Mouse (Mus musculus) stomach, embryonic 14.5 days (tissue): ENCODE results near the gene Rybp. TPM values are rescaled to one million over a fixed set of nuclear protein-coding genes. Genes with fewer than 3 reads are reported as not detected.

Source experiments
- ATAC-seq: fragments of 200-750 bp; cut with Nextera tagmentation; 2 replicates; pipeline ENCODE4 v1.8.0; 2017; ENCODE audit warnings: low read depth, moderate TSS enrichment; ENCODE audit not compliant: insufficient number of reproducible peaks, insufficient read depth, low FRiP score
- H3K27ac ChIP-seq: fragments of 300-500 bp; sonication (generic); 2 replicates; pipeline ENCODE4 v1.5.1; 2014; ENCODE audit warnings: mild to moderate bottlenecking, low read length, moderate library complexity, mixed read lengths
- H3K27me3 ChIP-seq: fragments of 300-500 bp; sonication (generic); 2 replicates; pipeline ENCODE4 v1.6.1; 2014; ENCODE audit warnings: low read length, control low read depth, mixed read lengths; ENCODE audit not compliant: control insufficient read depth, insufficient read depth
- H3K36me3 ChIP-seq: fragments of 300-500 bp; sonication (generic); 2 replicates; pipeline ENCODE4 v1.6.1; 2014; ENCODE audit warnings: mild to moderate bottlenecking, control low read depth, low read length, moderate library complexity, mixed read lengths; ENCODE audit not compliant: control insufficient read depth, insufficient read depth
- H3K4me1 ChIP-seq: fragments of 300-500 bp; sonication (generic); 2 replicates; pipeline ENCODE4 v1.6.1; 2014; ENCODE audit warnings: low read length, control low read depth, mixed read lengths; ENCODE audit not compliant: control insufficient read depth, insufficient read depth
- H3K4me2 ChIP-seq: fragments of 300-500 bp; sonication (generic); replicated peaks from 2 replicates; pipeline ENCODE4 v1.6.1; 2014; ENCODE audit warnings: low read depth, low read length, control low read depth
- H3K4me3 ChIP-seq: fragments of 300-500 bp; sonication (generic); 2 replicates; pipeline ENCODE4 v1.5.1; 2014; ENCODE audit warnings: low read depth, low read length, control low read depth
- H3K9ac ChIP-seq: fragments of 300-500 bp; sonication (generic); replicated peaks from 2 replicates; pipeline ENCODE4 v1.6.1; 2014; ENCODE audit warnings: low read depth, mild to moderate bottlenecking, control low read depth, low read length, moderate library complexity, mixed read lengths
- H3K9me3 ChIP-seq: fragments of 300-500 bp; sonication (generic); 2 replicates; pipeline ENCODE4 v1.6.1; 2016; ENCODE audit warnings: low read depth, low read length, control low read depth; ENCODE audit not compliant: control insufficient read depth
- WGBS: fragments of 180-500 bp; shearing (Covaris S2); extraction: QIAGEN DNeasy Blood & Tissue Kit; methylation state at CpG from one replicate; pipeline ENCODE4 v1.1.7; 2014; 5-methylcytosine and 5-hydroxymethylcytosine counted together
- polyA plus RNA-seq: library from polyadenylated mRNA; unstranded; fragments of >200 nt; fragmentation: Nextera tagmentation; extraction: Ambion mirVana; gene quantifications from 2 replicates; pipeline ENCODE4 v1.2.1, GENCODE M21; 2014

Rybp gene
- polyA plus RNA-seq, 1 experiment from 2014 or later: 12.6 TPM

- H3K4me1 ChIP-seq: peaks cover 29% of the 10 kb centered on the region
- no peak overlapping the region for H3K9ac ChIP-seq
- WGBS: 52% methylated on average over 13 of the region's 13 CpGs
- no peak overlapping the region for H3K4me2 ChIP-seq
- no peaks in the 10 kb centered on the region for H3K9me3 ChIP-seq
- no peaks in the 10 kb centered on the region for H3K36me3 ChIP-seq
- H3K27me3 ChIP-seq: no peaks in the 10 kb centered on the region
- ATAC-seq: peak; percentile 14; the same call in 1 of the 2 replicates
- no peak overlapping the region for H3K27ac ChIP-seq
- H3K4me3 ChIP-seq: no peak overlapping the region
These were observed 73.0 kb downstream of the Rybp start for GRCm38 (mm10) chr6:100214132-100214913.

GRCm38 (mm10) chr6:100213596-100213995 lies 73.7 kb downstream of the Rybp start:
- Histone ChIP-seq H3K27me3 (no peaks in the 10 kb centered on the region), H3K36me3 (no peaks in the 10 kb centered on the region), H3K27ac (no peak overlapping the region), H3K9me3 (no peaks in the 10 kb centered on the region), H3K4me1 (peaks cover 25% of the 10 kb centered on the region), H3K4me3 (no peak overlapping the region), H3K9ac (no peak overlapping the region), H3K4me2 (no peak overlapping the region)
- 67% methylated on average over 9 of the region's 9 CpGs for WGBS
- ATAC-seq: no peak

GRCm38 (mm10) chr6:100212820-100213219 lies 74.5 kb downstream of the Rybp start:
- no peak overlapping the region for H3K4me3 ChIP-seq
- WGBS: 18% methylated on average over 7 of the region's 7 CpGs
- no peak overlapping the region for H3K4me2 ChIP-seq
- no peak; the same call in 1 of the 2 replicates for ATAC-seq
- H3K4me1 ChIP-seq: peaks cover 21% of the 10 kb centered on the region
- no peaks in the 10 kb centered on the region for H3K9me3 ChIP-seq
- no peak overlapping the region for H3K27ac ChIP-seq
- H3K36me3 ChIP-seq: no peaks in the 10 kb centered on the region
- H3K27me3 ChIP-seq: no peaks in the 10 kb centered on the region
- no peak overlapping the region for H3K9ac ChIP-seq

GRCm38 (mm10) chr6:100211646-100212045 lies 75.6 kb downstream of the Rybp start:
- H3K4me3 ChIP-seq: no peak overlapping the region
- H3K4me1 ChIP-seq: peaks cover 27% of the 10 kb centered on the region
- no peak overlapping the region for H3K4me2 ChIP-seq
- H3K9ac ChIP-seq: no peak overlapping the region
- H3K9me3 ChIP-seq: no peaks in the 10 kb centered on the region
- no peaks in the 10 kb centered on the region for H3K27me3 ChIP-seq
- no peak overlapping the region for H3K27ac ChIP-seq
- ATAC-seq: no peak
- H3K36me3 ChIP-seq: no peaks in the 10 kb centered on the region
- WGBS: 76% methylated on average over 3 of the region's 3 CpGs

- Histone ChIP-seq H3K36me3 (no peaks in the 10 kb centered on the region), H3K27me3 (no peaks in the 10 kb centered on the region)
- no peak for ATAC-seq
These were observed 76.8 kb downstream of the Rybp start for GRCm38 (mm10) chr6:100210517-100210916.

GRCm38 (mm10) chr6:100206741-100207275 lies 80.5 kb downstream of the Rybp start:
- no peaks in the 10 kb centered on the region for H3K9me3 ChIP-seq
- no peak overlapping the region for H3K4me2 ChIP-seq
- H3K4me3 ChIP-seq: no peak overlapping the region
- H3K27ac ChIP-seq: no peak overlapping the region
- peaks cover 16% of the 10 kb centered on the region; the same call in 1 of the 2 replicates for H3K4me1 ChIP-seq
- no peaks in the 10 kb centered on the region for H3K36me3 ChIP-seq
- no peaks in the 10 kb centered on the region for H3K27me3 ChIP-seq
- WGBS: 11% methylated on average over 14 of the region's 14 CpGs
- no peak overlapping the region for H3K9ac ChIP-seq
- ATAC-seq: no peak

More at GRCm38 (mm10) chr6:100210517-100210916, 76.8 kb downstream of the Rybp start:
- H3K9me3 ChIP-seq: no peaks in the 10 kb centered on the region
- no peak overlapping the region for H3K4me3 ChIP-seq
- no peak overlapping the region for H3K9ac ChIP-seq
- H3K4me2 ChIP-seq: no peak overlapping the region
- peaks cover 25% of the 10 kb centered on the region for H3K4me1 ChIP-seq
- H3K27ac ChIP-seq: no peak overlapping the region
- WGBS: 83% methylated on average over 1 of the region's 1 CpGs

- Histone ChIP-seq H3K27me3 (no peaks in the 10 kb centered on the region), H3K9ac (no peak overlapping the region), H3K4me2 (no peak overlapping the region), H3K27ac (no peak overlapping the region), H3K9me3 (no peaks in the 10 kb centered on the region), H3K4me1 (peaks cover 17% of the 10 kb centered on the region; the same call in 1 of the 2 replicates), H3K4me3 (no peak overlapping the region), H3K36me3 (no peaks in the 10 kb centered on the region)
- 68% methylated on average over 1 of the region's 1 CpGs for WGBS
- ATAC-seq: no peak
These were observed 81.0 kb downstream of the Rybp start for GRCm38 (mm10) chr6:100206261-100206660.

GRCm38 (mm10) chr6:100204436-100204835 lies 82.8 kb downstream of the Rybp start:
- H3K27me3 ChIP-seq: no peaks in the 10 kb centered on the region
- 18% methylated on average over 7 of the region's 7 CpGs for WGBS
- no peak for ATAC-seq

More at GRCm38 (mm10) chr6:100204436-100204835, 82.8 kb downstream of the Rybp start:
- Histone ChIP-seq H3K27ac (no peak overlapping the region), H3K4me2 (no peak overlapping the region), H3K4me1 (peaks cover 17% of the 10 kb centered on the region; the same call in 1 of the 2 replicates), H3K4me3 (no peak overlapping the region), H3K36me3 (no peaks in the 10 kb centered on the region), H3K9ac (no peak overlapping the region), H3K9me3 (no peaks in the 10 kb centered on the region)
